Mouse (Mus musculus) liver, embryonic 13.5 days (tissue): ENCODE results near the gene Mtg1. TPM values are rescaled to one million over a fixed set of nuclear protein-coding genes. Genes with fewer than 3 reads are reported as not detected.

Source experiments
- ATAC-seq: fragments of 200-750 bp; cut with Nextera tagmentation; 2 replicates; pipeline ENCODE4 v1.8.0; 2017; ENCODE audit warnings: low read depth, mild to moderate bottlenecking, moderate number of reproducible peaks, moderate library complexity
- DNase-seq: peaks from one replicate; pipeline ENCODE4 v3.0.0; 2022
- H3K27ac ChIP-seq: fragments of 300-500 bp; sonication (generic); 2 replicates; pipeline ENCODE4 v1.5.1; 2015; ENCODE audit warnings: moderate library complexity, mild to moderate bottlenecking, inconsistent platforms
- H3K27me3 ChIP-seq: fragments of 300-500 bp; sonication (generic); 2 replicates; pipeline ENCODE4 v1.6.1; 2015; ENCODE audit warnings: mild to moderate bottlenecking, inconsistent platforms
- H3K36me3 ChIP-seq: fragments of 300-500 bp; sonication (generic); 2 replicates; pipeline ENCODE4 v1.6.1; 2015; ENCODE audit warnings: mild to moderate bottlenecking, inconsistent platforms
- H3K4me1 ChIP-seq: fragments of 300-500 bp; sonication (generic); replicated peaks from 2 replicates; pipeline ENCODE4 v1.6.1; 2015; ENCODE audit warnings: inconsistent platforms
- H3K4me2 ChIP-seq: fragments of 300-500 bp; sonication (generic); 2 replicates; pipeline ENCODE4 v1.6.1; 2015; ENCODE audit warnings: inconsistent platforms, mild to moderate bottlenecking, moderate library complexity
- H3K4me3 ChIP-seq: fragments of 300-500 bp; sonication (generic); replicated peaks from 2 replicates; pipeline ENCODE4 v1.5.1; 2015; ENCODE audit warnings: mild to moderate bottlenecking, inconsistent platforms
- H3K9ac ChIP-seq: fragments of 300-500 bp; sonication (generic); 2 replicates; pipeline ENCODE4 v1.6.1; 2015; ENCODE audit warnings: mild to moderate bottlenecking, inconsistent platforms
- H3K9me3 ChIP-seq: fragments of 300-500 bp; sonication (generic); replicated peaks from 2 replicates; pipeline ENCODE4 v1.6.1; 2016; ENCODE audit warnings: inconsistent platforms
- WGBS: fragments of 180-500 bp; shearing (Covaris S2); methylation state at CpG from one replicate; pipeline ENCODE4 v1.1.7; 2015; ENCODE audit not compliant: insufficient replicate concordance; 5-methylcytosine and 5-hydroxymethylcytosine counted together
- polyA plus RNA-seq: library from polyadenylated mRNA; unstranded; fragments of >200 nt; fragmentation: Nextera tagmentation; extraction: Ambion mirVana; gene quantifications from 2 replicates; pipeline ENCODE4 v1.2.1, GENCODE M21; 2015

Mtg1 gene
- polyA plus RNA-seq, 1 experiment from 2014 or later = 21.1 TPM

DNA sequence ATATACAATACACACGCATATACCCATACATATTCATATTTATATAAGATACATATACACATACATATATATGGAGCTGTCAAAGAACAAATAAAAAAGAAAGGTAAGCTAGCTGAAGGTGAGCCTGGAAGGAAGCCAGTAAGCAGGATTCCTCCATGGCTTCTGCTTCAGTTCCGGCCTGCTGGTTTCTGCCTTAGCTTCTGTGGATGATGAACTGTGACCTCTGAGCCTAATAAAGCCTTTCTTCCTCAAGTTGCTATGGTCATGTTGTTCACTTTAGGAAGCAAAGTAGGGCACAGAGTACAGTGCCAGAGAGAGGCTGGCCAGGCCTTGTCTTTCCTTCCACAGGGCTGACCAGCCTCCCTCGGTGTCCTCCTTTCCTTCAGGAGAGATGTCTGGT is 33.5 kb downstream of the Mtg1 start:
- H3K4me2 ChIP-seq = no peak overlapping the region
- no peak overlapping the region for H3K27ac ChIP-seq
- no peaks in the 10 kb centered on the region for H3K9me3 ChIP-seq
- ATAC-seq (no peak), DNase-seq (no peak)
- WGBS = 83% methylated on average over 3 of the region's 3 CpGs
- no peak overlapping the region for H3K9ac ChIP-seq
- no peaks in the 10 kb centered on the region for H3K27me3 ChIP-seq
- H3K4me3 ChIP-seq = no peak overlapping the region
- H3K4me1 ChIP-seq = no peaks in the 10 kb centered on the region
- no peaks in the 10 kb centered on the region for H3K36me3 ChIP-seq

DNA sequence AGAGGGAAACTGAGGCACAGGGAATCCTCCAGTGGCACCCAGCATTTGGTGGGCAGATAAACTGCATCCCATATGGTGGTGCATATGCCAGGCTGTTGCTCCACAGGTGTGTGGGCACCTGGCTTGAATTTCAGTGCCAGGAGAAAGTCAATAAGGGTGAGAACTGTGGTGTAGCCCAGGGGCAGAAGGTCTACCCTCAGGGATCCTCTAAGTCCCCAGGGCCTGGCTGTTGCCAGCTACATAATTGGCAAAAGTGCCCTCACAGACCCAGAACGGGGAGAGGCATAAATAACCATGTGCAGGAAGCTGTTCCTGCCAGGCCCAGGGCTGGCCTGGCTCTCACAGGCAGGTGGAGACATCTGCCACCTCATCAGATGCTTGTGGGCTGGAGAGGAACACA is 35.6 kb downstream of the Mtg1 start, which contains the start of gene Olfr523:
Gene Olfr523, plus strand, starts transcription at position 282 of the 400 bp plus-strand sequence.
- no peak for ATAC-seq
- no peak for DNase-seq
- H3K4me2 ChIP-seq = no peak within 1 kb of the TSS
- no peaks in the 10 kb centered on the region for H3K4me1 ChIP-seq
- H3K36me3 ChIP-seq = no peaks in the 10 kb centered on the region
- H3K27ac ChIP-seq = no peak within 1 kb of the TSS
- H3K9me3 ChIP-seq = no peaks in the 10 kb centered on the region
- H3K4me3 ChIP-seq = no peak within 1 kb of the TSS
- no peak within 1 kb of the TSS for H3K9ac ChIP-seq
- 38% methylated on average over 1 of the region's 1 CpGs for WGBS
- no peaks in the 10 kb centered on the region for H3K27me3 ChIP-seq

DNA sequence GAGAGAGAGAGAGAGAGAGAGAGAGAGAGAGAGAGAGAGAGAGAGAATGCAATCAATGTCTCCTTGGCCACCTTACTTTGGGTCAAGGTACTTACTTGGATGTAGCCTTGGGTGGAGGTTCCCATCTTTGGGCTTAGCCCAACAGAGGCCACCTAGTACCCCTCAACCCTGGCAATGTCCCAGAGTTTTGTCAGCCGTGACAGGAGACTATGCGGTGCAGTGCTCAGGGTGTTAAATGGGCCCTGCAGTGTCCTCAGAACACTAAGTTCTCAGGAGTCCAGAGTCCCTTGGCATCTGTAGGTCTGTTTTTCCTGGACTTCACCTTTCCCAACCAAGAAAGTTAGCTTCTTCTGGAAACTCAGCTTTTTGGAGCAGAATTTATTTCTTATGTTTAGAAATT is 41.8 kb downstream of the Mtg1 start:
- ATAC-seq = no peak
- Histone ChIP-seq H3K27ac (no peak overlapping the region), H3K4me2 (no peak overlapping the region), H3K36me3 (no peaks in the 10 kb centered on the region), H3K4me1 (no peaks in the 10 kb centered on the region), H3K9ac (no peak overlapping the region), H3K4me3 (no peak overlapping the region), H3K9me3 (no peaks in the 10 kb centered on the region), H3K27me3 (no peaks in the 10 kb centered on the region)
- no peak for DNase-seq
- WGBS = 79% methylated on average over 2 of the region's 2 CpGs

DNA sequence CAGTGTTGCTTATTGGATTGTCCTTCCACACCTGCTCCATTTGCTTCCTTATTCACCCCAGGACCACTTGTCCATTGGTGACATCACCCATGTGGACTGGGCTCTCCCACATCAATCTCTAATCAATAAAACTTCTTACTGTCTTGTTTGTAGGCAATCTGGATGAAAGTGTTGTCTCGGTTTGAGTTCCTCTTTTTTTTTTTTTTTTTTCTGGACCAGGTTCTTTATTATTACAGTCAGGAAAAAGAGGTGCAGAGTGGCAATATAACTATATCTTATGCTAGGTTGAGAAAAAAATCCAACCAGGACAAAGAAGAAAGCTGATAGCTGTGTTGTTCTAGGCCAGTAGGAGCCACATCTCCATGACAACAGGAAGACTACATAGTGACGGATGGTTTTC is 43.3 kb downstream of the Mtg1 start:
- no peak overlapping the region for H3K27ac ChIP-seq
- no peaks in the 10 kb centered on the region for H3K4me1 ChIP-seq
- H3K9me3 ChIP-seq = no peaks in the 10 kb centered on the region
- H3K27me3 ChIP-seq = no peaks in the 10 kb centered on the region
- H3K36me3 ChIP-seq = no peaks in the 10 kb centered on the region
- no peak for DNase-seq
- 49% methylated on average over 2 of the region's 2 CpGs for WGBS
- ATAC-seq = no peak
- H3K9ac ChIP-seq = no peak overlapping the region
- no peak overlapping the region for H3K4me2 ChIP-seq
- H3K4me3 ChIP-seq = no peak overlapping the region

DNA sequence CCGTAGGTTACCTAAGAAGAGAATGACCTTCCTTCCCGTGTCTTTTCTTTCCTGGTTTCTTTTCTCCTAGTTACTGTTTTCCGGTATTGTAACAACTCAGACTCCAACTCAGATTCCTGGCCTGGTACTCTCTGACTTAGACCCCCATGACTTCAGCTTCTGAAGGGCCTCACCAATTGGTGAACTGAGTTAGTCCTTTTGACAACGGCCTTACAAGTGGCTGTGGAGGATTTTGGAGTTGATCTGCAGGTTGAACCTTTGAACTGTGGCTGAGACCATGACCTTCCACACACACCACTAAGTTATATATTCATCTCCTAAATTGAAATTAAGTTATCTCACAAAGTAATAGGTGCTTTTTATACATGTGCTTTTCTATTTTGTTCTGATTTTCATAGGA is 46.8 kb downstream of the Mtg1 start:
- no peaks in the 10 kb centered on the region for H3K9me3 ChIP-seq
- H3K27ac ChIP-seq = no peak overlapping the region
- H3K27me3 ChIP-seq = no peaks in the 10 kb centered on the region
- DNase-seq (no peak), ATAC-seq (no peak)
- no peak overlapping the region for H3K9ac ChIP-seq
- no peaks in the 10 kb centered on the region for H3K36me3 ChIP-seq
- no peaks in the 10 kb centered on the region for H3K4me1 ChIP-seq
- no peak overlapping the region for H3K4me3 ChIP-seq
- WGBS = 71% methylated on average over 4 of the region's 4 CpGs
- no peak overlapping the region for H3K4me2 ChIP-seq

DNA sequence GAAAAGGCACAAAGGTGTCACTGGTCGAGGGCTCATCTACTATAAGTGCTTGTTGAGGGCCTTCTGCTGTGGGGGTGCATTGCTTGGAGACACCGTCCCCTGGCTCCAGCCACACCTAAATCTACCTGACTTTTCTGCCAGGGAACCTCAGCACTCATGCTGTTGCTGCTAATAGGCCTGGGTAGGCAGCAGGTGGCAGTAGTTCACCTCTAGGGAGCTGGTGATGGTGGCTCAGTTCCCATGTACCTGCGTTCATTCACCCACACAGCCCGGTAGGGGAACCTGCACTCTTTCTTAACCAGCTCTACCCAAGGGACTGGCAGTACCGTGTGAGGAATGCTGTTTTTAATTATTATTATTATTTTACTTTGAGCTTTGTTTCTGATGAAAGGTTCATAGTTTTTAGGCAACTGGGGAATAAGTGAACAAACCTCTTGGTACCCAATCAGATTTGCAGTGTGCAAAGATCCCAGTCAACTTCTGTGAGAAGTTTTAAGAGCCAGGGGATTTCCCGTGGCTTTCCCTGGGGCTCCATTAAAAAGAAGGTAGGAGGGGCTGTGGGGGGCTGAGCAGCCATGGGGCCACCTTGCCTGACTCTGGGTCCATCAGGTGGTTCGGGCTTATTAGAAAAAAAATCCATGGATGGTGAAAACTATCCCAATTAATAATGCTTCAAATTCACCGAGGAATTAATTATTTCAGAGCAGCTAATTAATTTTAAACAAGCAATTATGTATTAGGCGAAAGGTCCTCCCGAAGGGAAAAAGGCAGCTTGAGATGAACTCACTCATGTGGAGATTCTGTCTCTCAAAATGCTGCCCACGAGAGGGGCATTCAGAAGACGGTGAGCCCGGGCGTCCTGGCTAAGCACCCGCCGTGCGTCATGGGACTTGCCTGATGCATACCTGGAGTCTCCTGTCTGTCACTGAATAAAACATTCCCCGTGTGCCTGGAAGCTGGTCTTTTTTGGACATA is 49.6 kb downstream of the Mtg1 start:
- H3K9ac ChIP-seq = no peak overlapping the region
- DNase-seq (no peak), ATAC-seq (no peak)
- no peaks in the 10 kb centered on the region for H3K27me3 ChIP-seq
- no peaks in the 10 kb centered on the region; the same call in 1 of the 2 replicates for H3K4me1 ChIP-seq
- H3K4me2 ChIP-seq = no peak overlapping the region
- no peaks in the 10 kb centered on the region for H3K36me3 ChIP-seq
- H3K27ac ChIP-seq = no peak overlapping the region
- WGBS = 55% methylated on average over 18 of the region's 18 CpGs
- no peaks in the 10 kb centered on the region for H3K9me3 ChIP-seq
- no peak overlapping the region for H3K4me3 ChIP-seq

DNA sequence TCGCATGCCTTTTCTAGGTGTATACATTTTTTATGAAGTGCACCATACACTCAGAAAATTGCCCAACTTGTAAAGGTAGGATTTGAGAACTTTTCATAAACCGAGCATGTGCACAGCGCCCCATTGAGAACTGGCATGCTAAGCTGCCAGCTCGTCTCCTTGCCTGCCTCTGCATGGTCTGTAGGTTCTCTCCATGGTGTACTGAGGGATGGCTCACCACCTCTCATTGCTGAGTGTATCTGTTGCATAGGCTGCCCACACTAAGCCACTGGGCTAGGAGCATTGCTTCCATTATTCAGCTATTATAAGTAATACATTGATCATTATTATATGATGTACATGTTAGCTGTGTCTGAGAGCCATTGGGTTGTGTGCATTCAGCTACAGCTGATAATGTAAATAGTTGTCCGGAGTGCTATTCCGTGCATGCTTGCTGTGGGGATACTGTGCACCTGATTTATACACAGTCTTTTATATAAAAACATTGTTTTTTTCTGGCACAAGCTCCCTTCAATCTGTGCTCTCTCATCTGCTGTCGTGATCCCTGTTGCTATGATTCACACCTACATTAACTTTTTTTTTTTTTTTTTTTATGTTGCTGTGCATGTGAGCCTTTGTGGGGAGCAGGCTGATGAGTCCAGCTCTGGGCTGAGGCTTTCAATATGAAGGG is 50.5 kb downstream of the Mtg1 start:
- Histone ChIP-seq H3K9ac (no peak overlapping the region), H3K27me3 (no peaks in the 10 kb centered on the region), H3K4me2 (no peak overlapping the region), H3K4me3 (no peak overlapping the region), H3K36me3 (no peaks in the 10 kb centered on the region), H3K4me1 (no peaks in the 10 kb centered on the region; the same call in 1 of the 2 replicates), H3K27ac (no peak overlapping the region), H3K9me3 (no peaks in the 10 kb centered on the region)
- whole genome bisulfite sequencing = 63% methylated on average over 7 of the region's 7 CpGs
- DNase-seq (no peak), ATAC-seq (no peak)

DNA sequence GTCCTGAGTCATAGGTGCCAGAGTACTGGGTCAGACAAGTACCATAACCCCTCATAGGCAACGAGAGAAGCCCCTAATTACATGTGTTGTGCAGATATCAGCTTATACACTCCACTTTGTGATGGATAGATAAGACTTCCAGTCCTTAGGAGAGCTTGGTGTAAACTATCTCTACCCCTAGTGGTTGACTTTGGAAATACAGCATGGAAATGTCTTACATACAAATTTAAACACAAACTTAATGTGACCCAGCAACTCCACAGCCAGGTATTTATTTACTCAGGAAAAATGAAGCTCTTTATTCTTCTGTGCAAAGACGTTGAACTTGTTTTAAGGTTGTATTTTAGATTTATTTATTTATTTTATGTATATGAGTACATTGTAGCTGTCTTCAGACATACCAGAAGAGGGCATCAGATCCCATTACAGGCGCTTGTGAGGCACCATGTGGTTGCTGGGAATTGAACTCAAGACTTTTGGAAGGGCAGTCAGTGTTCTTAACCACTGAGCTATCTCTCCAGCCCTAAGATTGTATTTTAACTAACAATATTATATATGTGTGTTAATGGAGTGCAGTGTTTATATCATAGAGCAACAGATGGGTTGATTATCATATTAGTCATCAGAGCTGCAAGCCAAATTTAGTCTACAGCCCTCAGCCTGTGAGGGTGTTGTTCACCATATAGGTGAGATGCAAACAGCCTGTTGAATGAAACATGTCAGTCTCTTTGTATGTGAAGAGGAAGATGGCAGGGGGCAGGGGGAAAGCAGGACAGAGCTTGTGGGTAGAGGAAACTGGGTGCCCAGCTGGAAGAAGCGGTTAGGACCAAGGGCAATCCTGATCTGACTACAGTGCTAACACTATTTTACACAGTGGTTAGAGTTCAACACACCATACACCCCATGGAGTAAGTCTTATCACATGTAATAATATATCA is 51.3 kb downstream of the Mtg1 start:
- no peak for DNase-seq
- ATAC-seq = peak; percentile 66; the same call in 1 of the 2 replicates

DNA sequence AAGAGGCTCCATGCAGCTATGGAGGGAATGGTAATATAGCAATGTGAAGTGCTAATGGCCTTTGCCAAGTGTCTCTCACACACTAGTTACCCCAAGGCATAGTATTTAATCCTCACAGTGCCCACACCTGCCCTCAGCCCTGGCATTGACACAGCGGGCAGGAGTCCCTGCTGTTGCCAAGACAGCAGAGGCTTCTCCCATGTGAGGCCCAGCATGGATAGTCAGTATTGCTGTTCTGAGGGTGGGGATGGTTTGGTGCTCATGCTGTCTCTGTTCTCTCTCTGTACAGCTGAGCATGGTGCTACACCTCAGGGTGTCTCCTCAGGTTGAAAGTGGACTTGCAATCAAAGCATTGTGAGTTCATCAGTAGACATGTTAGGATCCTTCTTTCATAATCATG is 53.1 kb downstream of the Mtg1 start:
- Histone ChIP-seq H3K27ac (no peak overlapping the region), H3K4me1 (no peaks in the 10 kb centered on the region; the same call in 1 of the 2 replicates), H3K27me3 (no peaks in the 10 kb centered on the region), H3K9ac (no peak overlapping the region), H3K9me3 (no peaks in the 10 kb centered on the region), H3K4me2 (no peak overlapping the region), H3K36me3 (no peaks in the 10 kb centered on the region), H3K4me3 (no peak overlapping the region)
- DNase-seq = no peak
- WGBS = 63% methylated on average over 1 of the region's 1 CpGs
- no peak for ATAC-seq

More for the DNA sequence above, 51.3 kb downstream of the Mtg1 start:
- H3K27ac ChIP-seq = no peak overlapping the region
- no peaks in the 10 kb centered on the region for H3K36me3 ChIP-seq
- H3K27me3 ChIP-seq = no peaks in the 10 kb centered on the region
- no peak overlapping the region for H3K9ac ChIP-seq
- no peak overlapping the region for H3K4me3 ChIP-seq
- H3K9me3 ChIP-seq = no peaks in the 10 kb centered on the region
- H3K4me1 ChIP-seq = no peaks in the 10 kb centered on the region; the same call in 1 of the 2 replicates
- no peak overlapping the region for H3K4me2 ChIP-seq
- WGBS = 39% methylated on average over 4 of the region's 4 CpGs

DNA sequence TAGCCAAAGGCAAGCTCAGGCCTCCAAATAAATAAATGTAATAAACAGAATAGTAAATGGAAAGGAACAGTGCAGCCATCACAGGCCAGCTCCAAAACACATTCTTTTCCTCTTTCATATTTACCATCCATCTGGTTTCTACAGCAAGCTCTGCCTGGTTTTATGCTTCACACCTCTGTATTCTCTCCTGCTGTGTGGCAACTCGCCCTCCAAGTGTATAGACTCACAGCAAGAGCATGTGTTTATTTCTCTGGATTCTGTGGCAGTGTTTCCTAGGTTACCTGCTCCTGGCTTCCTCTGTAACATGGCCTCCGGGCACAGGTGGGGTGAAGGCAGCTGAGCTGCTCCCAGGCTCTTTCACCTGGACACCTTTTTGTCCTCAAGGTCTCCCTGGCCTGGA is 55.1 kb downstream of the Mtg1 start:
- no peak for DNase-seq
- H3K27me3 ChIP-seq = no peaks in the 10 kb centered on the region
- 35% methylated on average over 2 of the region's 2 CpGs for WGBS

DNA sequence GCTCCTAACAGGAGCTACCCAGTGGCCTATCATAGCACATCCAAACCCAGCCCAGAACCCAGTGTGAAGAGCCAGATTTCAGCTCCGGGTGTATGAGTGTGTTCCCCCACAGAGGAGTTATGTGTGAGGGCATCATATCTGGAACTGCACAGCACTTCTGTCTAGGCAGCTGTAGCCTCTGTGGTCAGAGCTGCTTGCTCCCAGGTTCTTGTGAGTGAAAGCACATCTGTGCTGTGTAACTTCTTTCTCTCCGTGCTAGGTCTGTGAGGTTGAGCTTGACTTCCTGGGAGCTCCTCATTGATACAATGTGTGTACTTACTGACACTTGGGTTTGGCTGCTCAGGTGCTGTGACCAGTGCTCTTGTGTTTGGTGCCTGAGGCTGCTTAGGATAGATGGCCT is 55.5 kb downstream of the Mtg1 start:
- Histone ChIP-seq H3K27ac (no peak overlapping the region), H3K9me3 (no peaks in the 10 kb centered on the region), H3K27me3 (no peaks in the 10 kb centered on the region), H3K4me3 (no peak overlapping the region), H3K4me2 (no peak overlapping the region), H3K9ac (no peak overlapping the region), H3K4me1 (no peaks in the 10 kb centered on the region; the same call in 1 of the 2 replicates), H3K36me3 (no peaks in the 10 kb centered on the region)
- 48% methylated on average over 2 of the region's 2 CpGs for WGBS
- no peak for ATAC-seq
- DNase-seq = no peak

More for the DNA sequence above, 55.1 kb downstream of the Mtg1 start:
- Histone ChIP-seq H3K27ac (no peak overlapping the region), H3K4me3 (no peak overlapping the region), H3K36me3 (no peaks in the 10 kb centered on the region), H3K4me2 (no peak overlapping the region), H3K4me1 (no peaks in the 10 kb centered on the region; the same call in 1 of the 2 replicates), H3K9me3 (no peaks in the 10 kb centered on the region), H3K9ac (no peak overlapping the region)
- no peak for ATAC-seq
